Mouse (Mus musculus) urinary bladder, postnatal 4 days (tissue): ENCODE results near the gene Lipe.
A peak's percentile ranks its signal among the peaks of the same experiment; 100 is the strongest.
"Not testable (repeated sequence)": the region's sequence is repeated elsewhere in the genome, so short reads cannot be mapped to it uniquely, and the experiment has no call there.

Experiments used
- DNase-seq, 2 experiments: peaks; one replicate each; pipeline ENCODE4 v3.0.0; 2021 to 2022; ENCODE audit warnings: low spot score in 2 of 2

Gene Lipe

DNA sequence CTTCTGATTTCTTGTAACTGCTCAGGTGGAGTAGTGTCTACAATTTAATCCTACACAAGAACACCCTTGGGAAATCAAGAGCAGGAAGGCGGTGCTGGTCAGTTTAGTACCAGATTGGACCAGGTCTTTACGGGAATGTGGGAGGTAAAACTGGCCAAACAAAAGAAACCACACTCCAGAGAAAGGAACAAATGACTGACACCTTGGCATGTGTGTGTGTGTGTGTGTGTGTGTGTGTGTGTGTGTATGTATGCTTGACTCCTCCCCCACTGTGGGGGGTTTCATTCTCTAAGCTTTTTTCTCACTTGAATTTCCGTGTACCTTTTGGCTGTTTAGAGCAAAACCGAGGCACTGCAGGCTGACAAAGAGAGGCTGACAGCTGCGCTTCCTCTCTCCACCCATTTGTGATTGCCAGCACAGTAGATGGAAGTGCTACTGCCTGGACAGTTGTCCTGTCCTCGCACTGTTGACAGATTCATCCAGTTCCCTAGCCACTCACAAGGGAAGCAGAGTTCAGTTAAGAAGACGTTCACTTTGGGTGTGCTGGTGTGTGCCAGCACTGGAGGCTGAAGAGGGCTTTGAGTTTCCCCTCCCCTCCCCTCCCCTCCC, 14.4 kb upstream of the Lipe start, which contains the start of gene Cxcl17:
Gene Cxcl17, minus strand, starts transcription at position 54 of the 609 bp plus-strand sequence.
- DNase-seq: no peak

DNA sequence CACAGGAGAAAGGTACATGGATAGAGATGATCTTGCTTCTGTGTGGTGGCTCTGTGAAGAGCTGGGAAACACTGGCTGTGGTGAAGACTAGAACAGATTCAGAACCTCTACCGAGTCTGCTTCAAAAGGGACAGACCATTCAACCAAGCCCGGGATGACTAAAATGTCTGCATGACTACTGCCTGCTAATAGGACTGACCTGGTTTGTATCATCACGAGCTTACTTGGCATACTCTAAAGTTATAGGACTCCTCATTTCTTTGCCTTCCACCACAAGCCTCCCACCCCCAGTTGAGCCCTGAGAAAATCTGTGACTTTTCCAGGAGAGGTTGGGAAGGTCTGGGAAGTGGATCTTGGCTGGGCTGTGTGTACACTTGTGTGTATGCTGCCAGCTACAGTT, 13.4 kb upstream of the Lipe start:
- no peak for DNase-seq

DNA sequence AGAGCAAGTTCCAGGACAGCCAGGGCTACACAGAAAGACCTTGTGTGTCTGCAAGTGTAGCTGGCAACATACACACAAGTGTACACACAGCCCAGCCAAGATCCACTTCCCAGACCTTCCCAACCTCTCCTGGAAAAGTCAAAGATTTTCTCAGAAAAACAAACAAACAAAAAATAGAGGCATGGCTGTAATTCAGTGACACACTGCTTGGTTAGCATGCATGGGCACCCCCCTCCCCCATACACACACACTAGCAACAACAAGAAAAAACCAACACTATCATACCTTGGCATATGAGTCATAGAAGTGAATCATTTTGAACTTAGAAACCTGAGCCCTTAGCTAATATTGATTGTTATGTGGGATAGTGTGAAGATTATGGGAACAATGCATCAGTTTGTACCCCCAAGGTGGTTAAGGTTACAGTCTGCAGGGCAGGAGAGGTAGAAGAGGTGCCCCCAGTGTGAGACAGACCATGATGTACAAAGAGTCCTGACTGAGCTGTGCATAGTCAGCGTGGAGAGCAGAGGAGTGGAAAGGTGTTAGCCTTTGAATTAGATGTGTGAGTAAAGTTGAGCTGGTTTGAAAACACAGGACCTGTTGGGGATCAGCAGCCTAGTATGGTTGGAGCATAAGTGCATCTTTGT, 12.6 kb upstream of the Lipe start:
- no peak for DNase-seq

DNA sequence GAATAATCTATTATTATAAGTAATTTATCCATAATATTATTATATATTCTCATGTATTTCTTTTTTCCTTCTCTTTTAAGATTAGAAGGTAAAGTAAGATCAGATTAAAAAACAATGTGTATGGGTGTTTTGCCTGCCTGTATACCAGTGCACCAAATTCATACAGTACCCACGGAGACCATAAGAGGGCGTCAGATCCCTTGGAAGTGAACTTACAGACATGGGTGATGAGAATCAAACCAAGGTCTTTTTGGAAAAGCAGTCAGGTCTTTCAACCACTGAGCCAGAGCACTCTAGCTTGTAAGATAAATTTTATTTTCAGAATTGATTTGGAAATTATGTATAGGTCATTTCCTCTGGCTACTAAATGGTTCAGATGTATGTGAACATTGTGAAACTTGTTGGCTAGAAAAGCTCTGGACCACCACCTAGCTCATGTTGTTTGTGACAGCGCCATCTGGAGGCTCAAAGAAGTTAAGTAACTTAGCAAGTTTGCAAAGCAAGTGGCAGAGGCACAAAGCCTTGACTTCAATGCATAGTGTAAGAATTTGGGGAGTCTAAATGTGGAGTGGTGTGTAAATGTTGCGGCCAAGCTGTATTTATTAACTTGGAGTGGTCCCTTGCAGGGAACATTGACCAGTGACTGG, 10.7 kb upstream of the Lipe start:
- DNase-seq: no peak

DNA sequence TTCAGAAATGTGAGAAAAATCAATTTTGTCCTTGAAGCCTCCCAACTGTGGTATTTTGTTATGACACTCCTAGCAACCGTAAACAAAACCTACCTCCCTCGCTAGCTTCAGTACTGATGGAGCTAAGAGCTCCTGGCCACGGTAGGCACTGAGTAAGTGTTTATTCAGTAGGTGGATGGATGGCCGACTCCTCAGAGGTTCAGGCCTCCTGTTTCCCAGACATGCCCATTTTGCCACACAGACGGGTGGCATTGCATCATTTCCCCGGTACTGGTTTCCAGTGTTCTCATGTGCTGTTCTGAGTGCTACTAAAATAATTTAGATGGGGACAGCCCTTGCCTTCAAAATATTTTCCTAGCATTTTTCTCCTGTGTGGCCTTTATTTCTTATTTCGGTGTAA, 8.0 kb upstream of the Lipe start:
- no peak for DNase-seq

DNA sequence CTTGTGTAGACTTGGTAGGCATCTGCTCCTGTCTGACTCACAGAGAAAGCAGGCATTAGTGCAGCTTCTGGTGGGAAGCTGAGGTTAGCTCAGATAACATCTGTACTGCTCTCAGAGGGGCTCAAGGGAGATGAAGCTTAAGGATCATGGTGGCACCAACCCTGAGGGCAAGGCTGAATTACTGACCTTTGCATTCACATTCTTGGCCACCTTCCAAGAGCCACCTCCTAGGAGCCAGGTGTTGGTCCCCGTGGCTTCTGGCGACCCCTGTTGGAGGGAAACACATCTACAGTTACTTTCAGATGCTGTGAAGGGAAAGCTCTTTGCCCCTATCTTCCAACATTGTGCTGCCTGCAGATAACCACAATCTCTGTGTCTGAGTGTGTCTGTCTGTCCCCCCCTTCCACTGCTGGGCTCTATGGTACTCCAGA, 4.2 kb upstream of the Lipe start:
- no peak for DNase-seq

DNA sequence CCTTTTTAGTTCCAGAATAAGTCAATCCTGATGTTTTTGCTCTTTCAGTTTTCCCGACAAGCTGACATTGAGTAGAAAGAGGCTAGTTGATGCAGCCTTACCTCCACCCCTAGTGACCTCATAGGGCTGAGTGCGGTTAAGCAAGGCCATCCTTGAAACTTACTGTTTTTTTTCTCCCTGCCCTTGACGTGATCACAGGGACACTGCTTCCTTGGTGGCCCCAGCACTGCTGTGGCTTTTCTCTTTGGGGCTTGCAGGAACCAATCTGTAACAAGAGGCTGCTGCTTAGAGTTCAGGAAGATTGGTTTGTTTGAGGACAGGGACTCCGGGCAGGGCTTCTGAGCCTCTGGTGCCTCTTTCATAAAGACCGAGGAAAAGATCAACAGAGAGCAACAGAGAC, 3.5 kb upstream of the Lipe start:
- no peak for DNase-seq

DNA sequence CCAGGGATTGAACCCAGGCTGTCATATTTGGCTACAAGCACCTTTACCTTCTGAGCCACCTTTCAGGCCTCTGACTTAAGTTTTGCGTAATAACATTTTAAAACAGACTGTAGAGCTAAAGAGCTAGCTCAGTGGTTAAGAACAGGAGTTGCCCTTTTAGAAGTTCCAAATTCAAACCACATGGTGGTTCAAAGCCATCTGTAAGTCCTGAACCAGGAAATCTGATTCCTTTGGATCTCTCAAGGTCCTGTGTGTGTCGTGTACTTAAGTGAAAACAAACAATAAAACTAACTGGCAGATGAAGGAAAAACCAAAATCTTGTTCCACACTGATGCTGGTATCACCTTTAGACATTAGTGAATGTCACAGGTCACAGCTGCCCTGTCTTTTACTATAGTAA, 3.0 kb upstream of the Lipe start:
- DNase-seq: no peak

DNA sequence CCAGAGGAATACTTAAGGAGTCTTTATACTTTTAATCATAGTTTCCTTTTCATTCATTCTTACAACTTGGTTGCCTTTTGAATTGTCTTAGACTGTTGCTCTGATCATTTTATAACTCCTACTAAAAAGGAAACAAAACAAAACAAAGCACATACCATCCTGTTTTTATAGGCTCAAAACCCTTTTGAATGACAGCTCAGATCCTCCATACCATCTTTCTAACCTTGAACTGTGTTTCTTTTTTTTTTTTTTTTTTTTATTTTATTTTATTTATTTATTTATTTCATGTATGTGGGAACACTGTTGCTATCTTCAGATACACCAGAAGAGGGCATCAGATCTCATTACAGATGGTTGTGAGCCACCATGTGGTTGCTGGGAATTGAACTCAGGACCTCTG, 518 bp upstream of the Lipe start:
- DNase-seq: not testable (repeated sequence)

DNA sequence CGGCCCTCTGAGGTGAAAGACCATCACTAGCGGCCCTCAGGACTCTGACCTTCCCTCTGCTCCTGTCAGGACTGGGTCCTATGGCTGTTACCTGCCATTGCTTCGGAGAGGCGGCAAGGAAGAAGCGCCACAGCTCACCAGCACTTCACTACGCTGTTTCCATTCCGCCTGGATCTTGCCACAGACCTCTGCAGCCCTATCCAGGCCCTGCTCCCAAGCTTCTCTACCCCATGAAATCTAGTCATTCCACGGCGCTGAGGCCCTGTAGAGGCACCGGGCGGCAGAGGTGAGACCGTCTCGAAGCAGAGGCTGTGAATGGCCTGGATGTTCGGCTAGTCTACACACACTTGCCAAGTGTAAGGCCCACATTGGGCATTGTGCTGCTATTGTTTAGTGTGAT, 1.9 kb downstream of the Lipe start:
- no peak for DNase-seq

DNA sequence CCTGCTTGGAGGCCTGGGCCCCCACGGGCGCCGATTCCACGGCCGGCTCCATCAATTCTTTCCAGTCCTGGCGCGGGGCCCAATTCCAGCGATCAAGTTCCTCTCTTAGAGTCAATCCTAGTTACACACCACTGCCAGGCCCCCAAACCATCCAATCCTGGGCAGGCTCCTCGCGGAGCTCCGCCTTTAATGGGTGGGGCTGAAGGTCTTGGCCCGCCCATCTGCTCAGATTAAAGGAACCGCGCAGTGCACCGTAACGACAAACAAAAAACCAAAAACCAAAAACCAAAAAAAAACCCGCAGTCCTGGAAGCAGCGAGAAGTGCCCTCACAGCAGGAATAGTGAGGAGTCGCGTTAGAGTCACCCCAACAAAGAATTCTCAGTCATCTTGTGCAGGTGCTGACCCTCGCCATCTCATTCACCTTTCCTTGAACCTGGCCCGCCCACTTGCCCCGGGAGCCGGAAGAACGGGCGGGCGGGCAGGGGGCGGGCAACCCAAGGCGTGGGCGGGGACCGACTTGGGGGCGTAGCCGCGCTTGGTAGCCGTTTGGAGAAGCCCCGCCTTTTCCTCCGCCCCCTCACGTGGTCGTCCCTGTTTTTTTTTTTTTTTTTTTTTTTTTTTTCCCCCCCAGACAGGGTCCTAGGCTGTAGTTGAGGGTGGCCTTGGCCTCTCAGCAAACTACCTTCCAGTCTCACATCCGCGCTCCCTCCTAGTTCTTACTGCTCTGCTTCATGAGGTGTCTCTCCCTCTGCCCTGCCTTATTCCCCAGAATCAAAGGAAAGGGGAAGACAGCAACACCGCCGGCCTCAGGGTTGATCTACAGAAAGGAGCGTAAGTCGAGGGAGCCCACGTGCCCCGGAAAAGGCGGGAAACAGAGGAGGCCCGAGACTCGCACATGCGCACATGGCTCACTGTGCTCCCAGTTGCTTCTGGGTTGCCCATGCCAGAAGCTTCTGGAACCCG, 2.7 kb downstream of the Lipe start:
- DNase-seq: peak; percentile 92 to 98

DNA sequence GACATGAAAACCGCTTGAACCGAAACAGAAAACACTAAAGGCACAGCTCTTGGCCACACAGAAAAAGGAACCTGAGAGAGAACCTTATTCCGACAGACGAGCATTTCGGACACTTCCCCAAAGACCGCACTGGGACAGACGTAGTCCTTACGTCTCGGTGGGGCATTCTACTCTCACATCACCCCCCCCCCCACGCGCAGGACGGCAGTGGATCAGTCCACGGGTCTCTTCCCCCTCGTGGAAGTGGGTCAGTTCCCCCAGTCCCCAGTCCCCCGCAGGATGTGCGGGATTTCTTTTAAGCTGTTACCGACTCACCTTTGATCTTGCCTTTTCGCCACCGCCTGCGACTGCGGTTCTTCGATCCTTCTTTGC, 3.3 kb downstream of the Lipe start:
- no peak for DNase-seq

DNA sequence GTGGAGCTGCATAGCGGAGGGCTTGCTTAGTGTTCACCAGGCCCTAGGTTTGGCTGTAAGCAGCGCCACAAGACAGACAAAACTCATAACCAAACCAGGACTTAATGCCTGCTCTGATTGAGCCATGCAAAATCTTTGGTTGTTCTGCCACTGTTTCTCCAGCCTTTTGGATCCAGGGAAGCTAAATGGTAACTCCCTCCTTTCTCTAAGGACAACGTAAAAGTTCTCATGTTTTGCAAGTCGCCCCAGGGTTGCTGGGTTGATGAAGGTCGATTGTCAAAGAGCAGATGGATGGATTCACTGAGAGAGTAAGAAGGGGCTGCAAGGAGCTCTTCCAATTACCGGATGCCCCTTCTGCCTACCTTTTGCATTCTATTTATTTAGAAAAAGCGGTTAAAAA, 3.8 kb downstream of the Lipe start:
- no peak for DNase-seq

DNA sequence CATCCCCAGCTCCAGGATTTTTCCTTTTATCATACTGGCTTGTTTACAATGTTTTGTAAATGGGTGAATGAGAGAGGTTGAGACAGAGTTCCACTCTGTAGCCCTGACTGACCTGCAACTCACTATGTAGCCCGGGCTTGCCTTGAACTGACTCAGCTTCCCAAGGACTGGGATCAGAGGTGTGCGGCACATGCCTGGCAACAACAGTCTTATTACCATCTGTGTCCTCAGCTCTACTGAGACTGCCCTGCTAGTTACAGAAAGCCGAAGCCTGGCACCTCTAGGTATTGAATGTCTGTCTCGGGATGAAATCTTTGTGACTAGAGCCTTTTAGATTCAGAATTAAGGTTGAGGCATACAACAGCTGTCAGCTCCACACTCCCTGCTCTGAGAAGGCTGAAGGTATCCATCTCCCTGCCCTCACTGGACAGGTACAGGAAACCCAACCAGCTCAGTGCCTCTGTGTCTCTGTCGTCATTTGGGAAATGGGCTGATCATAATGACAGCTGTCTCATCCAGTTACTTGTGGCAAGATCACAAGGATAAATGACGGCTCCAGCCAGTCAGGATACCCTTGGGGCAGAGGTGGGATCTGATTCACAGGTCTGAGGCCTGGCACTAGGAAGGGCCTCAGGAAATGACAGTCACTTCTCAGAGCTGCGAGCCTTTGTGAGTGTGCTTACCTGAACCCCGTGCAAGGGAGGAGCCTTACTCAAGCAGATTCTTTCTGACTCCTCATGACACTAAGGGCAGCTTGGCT, 4.9 kb downstream of the Lipe start:
- no peak for DNase-seq

DNA sequence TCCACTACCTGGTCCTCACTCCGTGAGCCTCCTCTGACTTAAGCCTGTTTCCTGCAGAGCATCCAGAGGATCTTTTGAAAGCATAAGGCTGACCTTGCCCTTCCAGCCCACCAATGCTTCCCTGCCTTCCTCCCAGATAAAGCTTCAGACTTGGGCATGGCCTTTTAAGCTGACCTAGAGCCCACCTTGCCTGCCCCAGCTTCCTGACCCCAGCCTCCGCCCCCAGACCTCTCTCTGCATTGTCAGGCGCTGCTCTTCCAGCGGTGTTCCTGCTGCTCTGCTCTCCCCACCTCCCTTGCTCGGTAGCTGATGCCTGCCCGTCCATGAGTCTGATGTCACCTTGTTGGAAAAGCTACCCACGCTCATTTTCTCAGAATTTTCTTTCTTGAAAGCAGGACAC, 5.7 kb downstream of the Lipe start:
- DNase-seq: no peak

DNA sequence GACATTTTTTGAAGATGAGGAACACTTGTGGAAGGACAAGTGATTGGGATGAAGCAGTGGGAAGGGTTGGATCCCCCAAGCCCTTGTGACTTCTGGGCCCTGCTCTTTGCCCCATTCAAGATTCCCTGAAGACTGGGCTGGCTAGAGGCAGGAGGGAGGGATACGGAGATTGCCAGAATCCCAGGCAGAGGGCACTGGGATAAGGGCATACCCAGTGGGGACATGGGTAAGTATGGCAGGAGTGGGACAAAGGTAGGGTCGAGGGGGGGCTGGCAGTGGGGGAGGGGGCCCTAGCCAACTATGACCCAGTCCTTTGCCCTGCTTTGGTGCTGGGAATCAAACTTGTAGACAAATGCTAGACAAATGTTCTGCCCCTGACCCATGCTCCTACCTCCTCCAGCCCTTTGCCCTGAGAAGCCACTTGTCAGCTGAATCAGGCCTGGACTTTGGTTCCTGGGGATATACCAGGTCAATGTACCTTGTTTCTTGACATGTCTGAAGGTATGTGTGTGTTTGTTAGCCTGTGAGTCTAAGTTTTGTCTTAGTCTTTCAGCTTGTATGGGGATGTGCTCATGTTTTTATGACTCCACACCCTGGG, 6.6 kb downstream of the Lipe start:
- DNase-seq: no peak

DNA sequence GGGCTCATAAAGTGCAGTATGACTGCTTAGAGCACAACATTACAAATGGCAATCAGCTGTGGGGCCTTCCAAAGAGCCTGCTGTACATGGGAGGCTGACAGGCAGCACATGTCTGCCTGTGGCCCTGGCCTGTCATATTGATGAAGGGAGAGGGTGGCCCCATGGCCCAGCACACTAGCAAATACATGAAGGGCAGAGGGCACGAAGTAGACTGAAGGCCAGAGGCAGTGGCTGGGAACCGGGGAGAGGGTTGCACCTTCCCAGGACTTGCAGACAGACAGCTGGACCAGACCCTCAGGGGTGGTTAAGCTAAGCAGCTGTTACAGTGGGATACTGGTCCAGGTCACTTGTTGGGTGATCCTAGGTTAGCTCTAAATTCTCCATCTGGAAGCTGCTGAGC, 7.5 kb downstream of the Lipe start:
- no peak for DNase-seq

DNA sequence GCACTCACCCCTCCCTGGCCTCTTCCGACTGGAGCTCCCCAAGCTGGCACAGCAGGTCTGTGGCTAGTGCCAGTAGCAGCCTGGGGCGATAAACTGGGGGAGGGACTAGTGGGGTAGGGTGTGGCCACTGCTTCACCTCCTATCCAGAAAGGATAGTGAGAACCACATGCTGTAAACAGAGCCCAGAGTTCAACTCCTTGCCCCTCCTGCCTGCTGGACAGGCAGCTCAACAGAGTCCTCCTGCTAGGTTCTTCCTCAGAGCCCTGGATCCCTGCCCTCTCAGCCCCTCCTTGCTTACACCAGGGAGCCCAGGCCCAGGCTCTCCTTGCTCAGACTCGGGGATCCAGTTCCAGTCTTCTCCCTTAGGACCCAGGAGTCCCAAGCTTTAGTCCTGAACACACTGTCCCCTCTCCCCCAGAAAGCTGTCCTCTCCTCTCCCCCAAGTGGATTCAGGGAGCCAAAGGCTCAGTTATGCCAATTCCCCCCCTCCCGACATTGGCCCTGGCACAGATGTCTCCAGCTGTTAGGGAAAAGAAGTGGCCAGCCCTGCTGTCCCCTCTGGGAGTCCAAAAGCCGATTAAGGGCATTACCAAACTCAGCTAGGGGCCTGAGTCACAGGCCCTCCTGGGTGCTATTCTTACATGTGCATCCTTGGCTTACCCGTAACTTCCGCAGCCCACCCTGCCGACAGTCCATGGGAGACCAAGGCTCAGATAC, 8.3 kb downstream of the Lipe start:
- DNase-seq: peak in 1 of 2 experiments; percentile 53

DNA sequence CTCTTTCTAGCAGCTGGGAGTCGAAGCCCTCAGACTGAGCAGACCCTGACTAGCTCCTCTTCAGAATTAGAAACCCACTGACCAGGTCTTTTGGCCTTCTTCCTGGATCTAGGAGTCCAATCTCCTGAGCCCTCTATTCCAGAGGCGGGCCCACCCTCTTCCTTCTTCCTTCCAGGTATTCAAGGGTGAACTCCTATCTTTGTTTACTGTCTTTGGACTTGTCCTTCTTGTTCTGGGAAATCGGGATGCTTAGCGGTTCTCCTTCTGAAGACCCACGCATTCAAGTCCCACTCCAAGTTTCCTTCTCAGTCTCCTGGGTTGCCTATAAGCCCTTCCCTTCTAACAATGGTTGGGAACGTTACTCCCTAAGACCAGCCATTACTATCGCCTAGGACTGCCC, 9.6 kb downstream of the Lipe start:
- no peak for DNase-seq

DNA sequence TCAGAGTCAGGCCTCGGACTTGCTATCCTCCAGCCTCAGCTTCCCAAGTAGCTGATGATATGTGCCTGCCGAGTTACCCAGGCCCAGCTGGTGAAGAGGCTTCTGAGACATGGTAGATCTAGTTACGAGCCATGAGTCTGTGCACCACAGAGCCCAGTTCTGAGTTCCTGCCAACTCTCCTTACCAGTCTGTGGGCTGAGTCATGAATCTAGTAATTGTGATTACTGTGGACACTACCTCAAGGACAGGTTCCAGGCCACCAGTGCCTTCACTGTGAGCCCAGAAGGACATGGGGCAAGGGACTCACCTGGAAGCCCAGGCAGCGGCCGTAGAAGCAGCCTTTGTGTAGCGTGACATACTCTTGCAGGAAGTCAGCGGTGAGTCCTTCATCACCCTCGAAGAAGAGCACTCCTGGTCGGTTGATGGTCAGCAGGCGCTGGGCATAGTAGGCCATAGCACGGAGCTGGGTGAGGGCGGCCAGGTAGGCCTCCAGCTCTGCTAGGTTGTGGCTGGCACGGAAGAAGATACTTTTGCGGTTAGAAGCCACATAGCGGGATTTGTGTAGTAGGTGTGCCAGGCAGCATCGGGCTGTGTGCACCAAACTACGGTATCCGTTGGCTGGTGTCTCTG, 10.6 kb downstream of the Lipe start:
- no peak for DNase-seq
